Mouse (Mus musculus): ENCODE measurements around the gene Rassf7.

GRCm38 (mm10) chr7:141191796-141192685 is 23.6 kb upstream of the Rassf7 start:
- TF ChIP-seq POLR2A (IDR thresholded peaks at IDR 0.05; ENCODE audit: insufficient read depth, low read depth, low read length) (no peak), CTCF (IDR thresholded peaks at IDR 0.05; ENCODE audit: insufficient read depth, low read depth, low read length) (no peak)

All from olfactory bulb, adult 2 months (tissue).